Mouse (Mus musculus) lung, postnatal 36 days (tissue): ENCODE measurements around the gene Urah.

Experiments used
- DNase-seq: peaks from one replicate; pipeline ENCODE4 v3.0.0; 2022; ENCODE audit warnings: mixed read lengths

Gene Urah

GRCm38 (mm10) chr7:140877364-140877763 lies 42.5 kb downstream of the Urah start:
- peak; percentile 55 for DNase-seq

GRCm38 (mm10) chr7:140879355-140879754 lies 44.5 kb downstream of the Urah start:
- DNase-seq: no peak

- no peak for DNase-seq
Observed at GRCm38 (mm10) chr7:140880419-140880818, 45.6 kb downstream of the Urah start.

- no peak for DNase-seq
Observed at GRCm38 (mm10) chr7:140880865-140881515, 46.2 kb downstream of the Urah start.

GRCm38 (mm10) chr7:140881696-140882468 lies 47.1 kb downstream of the Urah start, which contains the start of the genes Psmd13 and Sirt3:
TSS of gene Psmd13 (plus strand) at chr7:140881968.
TSS of gene Sirt3 (minus strand) at chr7:140882309.
- DNase-seq: peak; percentile 98

GRCm38 (mm10) chr7:140882469-140882803 lies 47.6 kb downstream of the Urah start:
- no peak for DNase-seq
